Mouse (Mus musculus): ENCODE data around the gene Dock4.
A peak's percentile ranks its signal among the peaks of the same experiment; 100 is the strongest.
"Not testable (repeated sequence)": the region's sequence is repeated elsewhere in the genome, so short reads cannot be mapped to it uniquely, and the experiment has no call there.

Gene Dock4

GRCm38 (mm10) chr12:40843474-40844080, 397.8 kb downstream of the Dock4 start:
- no peak for DNase-seq (ENCODE audit: extremely low read depth, insufficient read length, low spot score)

DNA sequence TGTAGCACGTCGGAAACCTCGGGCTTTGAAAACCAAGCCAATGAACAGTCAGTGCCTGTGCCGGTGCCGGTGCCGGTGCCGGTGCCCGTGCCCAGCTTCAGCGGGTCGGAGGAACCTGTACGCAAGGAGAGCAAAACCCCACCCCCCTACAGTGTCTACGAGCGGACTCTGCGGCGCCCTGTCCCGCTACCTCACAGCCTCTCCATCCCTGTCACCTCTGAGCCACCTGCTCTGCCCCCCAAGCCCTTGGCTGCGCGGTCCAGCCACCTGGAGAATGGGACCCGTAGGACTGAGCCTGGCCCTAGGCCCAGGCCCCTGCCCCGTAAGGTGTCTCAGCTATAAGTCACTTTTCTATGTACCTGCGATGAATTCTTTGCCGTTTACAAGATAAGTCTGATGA, 398.6 kb downstream of the Dock4 start:
- DNase-seq (ENCODE audit: extremely low read depth, insufficient read length, low spot score) = no peak

- no peak for DNase-seq (ENCODE audit: extremely low read depth, insufficient read length, low spot score)
These were observed 409.1 kb downstream of the Dock4 start for GRCm38 (mm10) chr12:40854705-40855367.

DNA sequence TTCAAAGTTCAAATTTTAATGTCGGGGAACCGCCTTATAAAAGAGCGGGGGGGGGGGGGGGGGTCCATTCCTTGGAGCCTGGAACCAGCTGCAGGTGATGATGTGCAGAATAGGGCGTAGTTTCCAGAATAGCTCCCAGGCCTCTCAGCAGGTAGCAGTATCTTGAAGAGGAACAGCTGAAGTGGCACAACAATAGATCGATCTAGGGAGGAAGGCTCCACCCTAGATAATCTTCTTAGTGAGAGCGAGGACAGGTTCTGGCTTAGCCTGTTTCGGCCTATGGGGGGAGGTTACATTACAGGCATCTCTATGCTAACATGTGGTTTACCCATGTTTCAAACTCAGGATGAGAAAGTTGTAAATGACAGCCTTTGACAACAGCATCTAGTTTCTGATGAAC, 411.7 kb downstream of the Dock4 start:
- DNase-seq (ENCODE audit: extremely low read depth, insufficient read length, low spot score) = no peak

DNA sequence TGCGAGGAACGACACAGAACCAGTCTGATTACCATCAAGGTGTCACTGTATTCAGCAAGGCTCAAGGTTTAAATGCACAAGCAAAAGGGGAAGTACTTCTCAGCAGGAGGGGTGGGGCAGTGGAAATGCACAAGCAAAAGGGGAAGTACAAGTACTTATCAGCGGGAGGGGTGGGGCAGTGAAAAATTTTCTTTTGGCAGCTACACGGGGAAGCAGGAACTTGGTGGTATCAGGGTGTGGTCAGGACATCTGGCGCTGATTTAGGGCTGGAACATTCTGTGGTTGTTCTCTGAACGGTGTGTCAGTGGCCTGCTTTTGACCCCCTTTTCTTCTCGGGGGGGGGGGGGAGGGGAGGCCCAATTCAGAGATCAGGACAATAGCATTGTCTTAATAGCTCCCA, 413.0 kb downstream of the Dock4 start:
- not testable (repeated sequence) for DNase-seq (ENCODE audit: extremely low read depth, insufficient read length, low spot score)

DNA sequence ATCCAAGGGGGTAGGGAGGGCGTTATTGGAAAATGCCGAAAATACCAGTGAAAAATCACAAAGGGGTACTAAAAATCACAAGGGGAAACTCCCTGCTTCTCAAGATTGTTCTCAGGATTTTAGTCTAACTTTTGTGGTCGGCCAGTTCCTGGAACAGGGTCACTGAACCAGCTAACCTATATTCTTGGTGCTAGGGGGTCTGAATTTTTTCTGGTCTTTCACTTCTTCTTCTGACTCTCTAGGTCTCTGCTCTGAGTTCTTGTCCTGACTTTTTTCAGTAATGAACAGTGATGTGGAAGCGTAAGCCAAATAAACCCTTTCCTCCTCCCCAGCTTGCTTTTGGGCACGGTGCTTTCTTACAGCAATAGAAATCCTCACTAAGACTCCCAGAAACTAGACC, 424.6 kb downstream of the Dock4 start:
- no peak for DNase-seq (ENCODE audit: extremely low read depth, insufficient read length, low spot score)

- no peak for DNase-seq (ENCODE audit: extremely low read depth, insufficient read length, low spot score)
These were observed 427.0 kb downstream of the Dock4 start for GRCm38 (mm10) chr12:40872716-40873115.

- DNase-seq (ENCODE audit: extremely low read depth, insufficient read length, low spot score) = not testable (repeated sequence)
These were observed 427.5 kb downstream of the Dock4 start for GRCm38 (mm10) chr12:40873267-40873666.

GRCm38 (mm10) chr12:40884976-40885375, 439.2 kb downstream of the Dock4 start:
- no peak for DNase-seq (ENCODE audit: extremely low read depth, insufficient read length, low spot score)

DNA sequence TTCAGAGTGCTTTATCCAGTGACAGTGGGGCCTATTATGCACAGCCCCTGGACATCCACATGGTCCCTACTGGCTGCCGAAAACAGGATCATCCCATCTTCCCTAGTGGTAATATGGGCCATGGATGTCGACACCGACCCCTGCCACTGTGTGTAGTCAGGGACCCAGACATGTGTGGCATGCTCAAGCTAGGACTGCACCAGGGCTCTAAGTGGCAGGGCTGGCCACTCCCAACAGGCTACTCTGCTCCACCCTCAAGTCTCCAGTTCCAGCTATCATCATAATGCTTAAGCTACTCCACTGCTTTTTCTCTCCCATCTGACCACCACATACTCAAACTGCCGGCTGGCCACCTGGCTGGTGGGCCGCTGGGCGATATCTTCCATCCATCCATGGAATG, 439.6 kb downstream of the Dock4 start:
- DNase-seq (ENCODE audit: extremely low read depth, insufficient read length, low spot score) = no peak

DNA sequence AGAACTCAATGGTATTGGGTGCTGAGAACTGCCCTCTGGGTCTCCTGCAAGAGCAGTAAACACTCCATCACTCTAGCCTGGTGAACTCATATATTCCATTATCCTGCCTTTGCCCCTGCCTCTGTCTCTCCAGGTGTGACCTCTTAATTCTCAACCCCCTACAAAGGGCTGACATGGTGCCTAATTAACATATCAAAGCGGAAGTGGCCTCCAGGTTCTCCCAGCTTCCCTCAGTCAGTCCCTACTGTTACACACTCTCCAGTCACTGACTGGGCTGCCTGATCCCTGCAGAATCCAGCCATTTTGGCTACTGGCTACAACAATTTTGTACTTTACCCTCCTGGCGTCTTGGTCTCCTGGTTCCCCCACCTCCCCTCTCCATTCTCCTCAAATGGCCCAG, 441.7 kb downstream of the Dock4 start:
- no peak for DNase-seq (ENCODE audit: extremely low read depth, insufficient read length, low spot score)

DNA sequence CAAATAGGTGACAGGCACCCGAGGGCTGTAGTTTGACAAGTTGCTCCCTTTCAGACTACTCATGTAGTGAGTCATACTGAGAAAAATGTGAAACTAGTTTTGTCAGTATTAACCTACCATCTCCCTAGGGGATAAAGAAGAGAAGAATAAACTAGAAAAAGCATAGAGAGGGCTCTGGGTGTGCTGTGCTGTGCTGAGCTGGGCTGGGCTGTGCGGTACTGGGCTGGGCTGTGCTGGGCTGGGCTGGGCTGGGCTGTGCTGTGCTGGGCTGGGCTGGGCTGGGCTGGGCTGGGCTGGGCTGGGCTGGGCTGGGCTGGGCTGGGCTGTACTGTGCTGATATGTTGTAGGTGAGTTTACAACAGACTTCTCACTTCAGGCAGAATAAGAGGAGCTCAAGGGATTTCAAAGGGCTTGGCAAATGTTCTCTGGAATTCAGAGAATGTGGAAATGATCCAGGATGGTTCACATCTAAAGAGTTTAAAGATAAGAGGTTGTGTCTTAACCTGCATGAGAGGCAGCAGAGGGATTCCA, 442.6 kb downstream of the Dock4 start:
- peak; percentile 70 for DNase-seq (ENCODE audit: extremely low read depth, insufficient read length, low spot score)

- DNase-seq (ENCODE audit: extremely low read depth, insufficient read length, low spot score) = no peak
These were observed 443.1 kb downstream of the Dock4 start for GRCm38 (mm10) chr12:40888829-40889228.

GRCm38 (mm10) chr12:40889534-40889933, 443.8 kb downstream of the Dock4 start:
- DNase-seq (ENCODE audit: extremely low read depth, insufficient read length, low spot score) = no peak

DNA sequence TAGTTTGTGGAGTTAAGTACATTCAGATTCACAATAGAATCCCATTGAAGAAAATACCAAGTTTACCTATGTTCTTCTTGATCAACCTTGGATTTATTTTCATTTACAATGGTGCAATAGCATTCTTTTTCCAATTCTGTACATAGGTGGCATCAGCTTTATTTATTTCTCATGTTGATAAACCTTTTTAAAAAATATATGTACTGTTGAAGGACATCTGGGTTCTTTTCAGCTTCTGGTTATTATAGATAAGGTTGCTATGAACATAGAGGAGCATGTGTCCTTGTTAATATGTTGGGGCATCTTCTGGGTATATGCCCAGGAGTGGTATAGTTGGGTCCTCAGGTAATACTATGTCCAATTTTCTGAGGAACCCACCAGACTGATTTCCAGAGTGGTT, 445.4 kb downstream of the Dock4 start:
- DNase-seq (ENCODE audit: extremely low read depth, insufficient read length, low spot score) = no peak

DNA sequence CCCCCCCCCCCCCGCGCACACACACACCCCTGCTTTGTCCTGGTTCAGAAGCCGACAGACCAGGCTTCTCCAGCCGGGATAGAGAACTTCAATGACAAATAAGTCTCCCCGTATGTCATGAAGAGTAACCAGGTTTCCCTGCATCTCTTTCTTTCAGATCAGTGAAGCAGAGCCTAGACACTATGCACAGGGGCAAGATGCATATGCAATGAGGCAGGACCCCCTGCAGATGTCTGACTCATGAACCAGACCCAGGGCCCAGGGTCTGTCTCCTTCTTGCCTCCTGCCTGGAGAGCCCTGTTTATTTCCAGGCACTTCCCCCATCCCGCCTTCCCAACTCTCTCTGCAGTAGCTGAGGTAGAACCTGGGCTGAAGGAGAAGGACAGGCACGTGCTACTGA, 448.0 kb downstream of the Dock4 start:
- no peak for DNase-seq (ENCODE audit: extremely low read depth, insufficient read length, low spot score)

GRCm38 (mm10) chr12:40894695-40895094, 448.9 kb downstream of the Dock4 start:
- DNase-seq (ENCODE audit: extremely low read depth, insufficient read length, low spot score) = no peak

All from 3134 (cell line).